Mouse (Mus musculus): ENCODE data around the gene Noxo1.

DNA sequence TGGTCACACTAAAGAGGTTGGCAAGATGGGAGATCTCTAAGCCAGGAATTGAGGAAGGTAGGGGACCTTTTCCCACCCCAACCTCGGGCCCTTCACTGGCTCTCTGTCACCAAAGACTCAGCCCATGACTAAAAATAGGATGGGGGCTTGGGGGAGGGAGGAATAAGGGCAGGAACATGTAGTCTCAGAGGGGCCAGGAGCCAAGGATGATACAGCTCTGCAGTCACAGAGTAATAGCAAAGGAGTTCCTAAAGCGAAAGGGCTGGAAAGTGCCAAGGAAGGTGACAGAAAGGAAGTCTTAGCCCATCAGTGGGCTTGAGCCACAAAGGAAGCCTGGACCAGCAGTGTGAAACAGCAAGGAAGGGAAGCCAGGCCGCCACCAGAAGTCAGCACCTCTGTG lies 44.2 kb upstream of the Noxo1 start:
- TF ChIP-seq POLR2A (IDR thresholded peaks at IDR 0.05; ENCODE audit: extremely low read depth, insufficient read depth, low read length) = no peak
- TF ChIP-seq CTCF (IDR thresholded peaks at IDR 0.05; ENCODE audit: extremely low read depth, insufficient read depth, low read length) = no peak
